Mouse (Mus musculus) 3134 (cell line): Measurements from ENCODE around the gene Trim2.

Experiments
- DNase-seq: peaks from one replicate; pipeline ENCODE4 v3.0.0-alpha.2; 2011; ENCODE audit warnings: low spot score; ENCODE audit not compliant: insufficient read length; ENCODE audit errors: extremely low read depth

Gene Trim2

GRCm38 (mm10) chr3:84259281-84260023 lies 47.2 kb downstream of the Trim2 start:
- DNase-seq: peak; percentile 95

GRCm38 (mm10) chr3:84258518-84259031 lies 48.1 kb downstream of the Trim2 start:
- peak; percentile 8 for DNase-seq

GRCm38 (mm10) chr3:84257989-84258517 lies 48.6 kb downstream of the Trim2 start:
- no peak for DNase-seq

GRCm38 (mm10) chr3:84254520-84254878 lies 52.2 kb downstream of the Trim2 start:
- no peak for DNase-seq

- DNase-seq: no peak
Measured at GRCm38 (mm10) chr3:84253655-84254519, 52.8 kb downstream of the Trim2 start.

GRCm38 (mm10) chr3:84252776-84253654 lies 53.7 kb downstream of the Trim2 start:
- DNase-seq: no peak

GRCm38 (mm10) chr3:84251721-84252120 lies 55.0 kb downstream of the Trim2 start:
- no peak for DNase-seq

- no peak for DNase-seq
Measured at GRCm38 (mm10) chr3:84250275-84250674, 56.4 kb downstream of the Trim2 start.

- no peak for DNase-seq
Measured at GRCm38 (mm10) chr3:84247789-84248188, 58.9 kb downstream of the Trim2 start.

GRCm38 (mm10) chr3:84246421-84246861 lies 60.2 kb downstream of the Trim2 start:
- no peak for DNase-seq

GRCm38 (mm10) chr3:84243116-84243515 lies 63.6 kb downstream of the Trim2 start:
- DNase-seq: no peak

GRCm38 (mm10) chr3:84242497-84242896 lies 64.2 kb downstream of the Trim2 start:
- DNase-seq: no peak

GRCm38 (mm10) chr3:84241098-84241497 lies 65.6 kb downstream of the Trim2 start:
- no peak for DNase-seq

GRCm38 (mm10) chr3:84235420-84236304 lies 71.0 kb downstream of the Trim2 start:
- no peak for DNase-seq

- no peak for DNase-seq
Measured at GRCm38 (mm10) chr3:84234562-84234961, 72.1 kb downstream of the Trim2 start.

GRCm38 (mm10) chr3:84233663-84234415 lies 72.8 kb downstream of the Trim2 start:
- DNase-seq: no peak

- DNase-seq: no peak
Measured at GRCm38 (mm10) chr3:84232312-84232711, 74.4 kb downstream of the Trim2 start.

- DNase-seq: peak; percentile 28
Measured at GRCm38 (mm10) chr3:84230988-84231387, 75.7 kb downstream of the Trim2 start.

- peak; percentile 68 for DNase-seq
Measured at GRCm38 (mm10) chr3:84228911-84229310, 77.8 kb downstream of the Trim2 start.
